Mouse (Mus musculus): ENCODE results near the gene Heatr5a.

Gene Heatr5a

GRCm38 (mm10) chr12:51845261-51845660 lies 125.9 kb downstream of the Heatr5a start:
- DNase-seq (ENCODE audit: low spot score in 2 of 2): no peak

GRCm38 (mm10) chr12:51844771-51845256 lies 126.3 kb downstream of the Heatr5a start:
- peak; percentile 88 to 90 for DNase-seq (ENCODE audit: low spot score in 2 of 2)

- no peak for DNase-seq (ENCODE audit: low spot score in 2 of 2)
Observed at GRCm38 (mm10) chr12:51843576-51844520, 127.3 kb downstream of the Heatr5a start.

GRCm38 (mm10) chr12:51842081-51842864 lies 128.8 kb downstream of the Heatr5a start:
- DNase-seq (ENCODE audit: low spot score in 2 of 2): no peak

- DNase-seq (ENCODE audit: low spot score in 2 of 2): no peak
Observed at GRCm38 (mm10) chr12:51839856-51840255, 131.3 kb downstream of the Heatr5a start.

GRCm38 (mm10) chr12:51835219-51835618 lies 135.9 kb downstream of the Heatr5a start:
- no peak for DNase-seq (ENCODE audit: low spot score in 2 of 2)

GRCm38 (mm10) chr12:51831931-51832330 lies 139.2 kb downstream of the Heatr5a start:
- no peak for DNase-seq (ENCODE audit: low spot score in 2 of 2)

- no peak for DNase-seq (ENCODE audit: low spot score in 2 of 2)
Observed at GRCm38 (mm10) chr12:51831296-51831695, 139.8 kb downstream of the Heatr5a start.

GRCm38 (mm10) chr12:51830671-51831070 lies 140.4 kb downstream of the Heatr5a start:
- no peak for DNase-seq (ENCODE audit: low spot score in 2 of 2)

GRCm38 (mm10) chr12:51830077-51830402 lies 141.1 kb downstream of the Heatr5a start:
- DNase-seq (ENCODE audit: low spot score in 2 of 2): no peak

- DNase-seq (ENCODE audit: low spot score in 2 of 2): peak; percentile 80 to 84
Observed at GRCm38 (mm10) chr12:51829290-51830076, 141.6 kb downstream of the Heatr5a start, which contains the start of gene Hectd1. Gene Hectd1, minus strand, starts transcription at chr12:51829536.

- peak; percentile 61 to 68 for DNase-seq (ENCODE audit: low spot score in 2 of 2)
Observed at GRCm38 (mm10) chr12:51828716-51829289, 142.3 kb downstream of the Heatr5a start.

- DNase-seq (ENCODE audit: low spot score in 2 of 2): no peak
Observed at GRCm38 (mm10) chr12:51827958-51828650, 143.0 kb downstream of the Heatr5a start.
